Mouse (Mus musculus) left cerebral cortex, postnatal 4 days (tissue): Measurements from ENCODE around the gene Ncln. TPM values are rescaled to one million over a fixed set of nuclear protein-coding genes. Genes with fewer than 3 reads are reported as not detected.
A peak's percentile ranks its signal among the peaks of the same experiment; 100 is the strongest.

Source experiments
- DNase-seq: peaks from one replicate; pipeline ENCODE4 v3.0.0-alpha.2; 2022
- intact Hi-C: fragments of 180-260 bp; cut with DNase I; formaldehyde crosslinking; loops from one replicate; pipeline ENCODE4 v1.15.1; 2025
- total RNA-seq, 2 experiments: library from RNA; stranded (reverse); gene quantifications; 2 replicates each; pipeline ENCODE4 v1.2.3; 2021

Ncln gene
- total RNA-seq, 2 experiments from 2014 or later: 104 to 105 TPM

- intact Hi-C loops: no loop called here
- DNase-seq: peak; percentile 77
Observed at GRCm38 (mm10) chr10:81518546-81518945, 22.4 kb upstream of the Ncln start.

GRCm38 (mm10) chr10:81517227-81517626 lies 21.0 kb upstream of the Ncln start:
- intact Hi-C loops: no loop called here
- DNase-seq: no peak

- DNase-seq: no peak
- intact Hi-C loops: no loop called here
Observed at GRCm38 (mm10) chr10:81513798-81514197, 17.6 kb upstream of the Ncln start.

GRCm38 (mm10) chr10:81510246-81510810 lies 14.1 kb upstream of the Ncln start:
- DNase-seq: no peak
- intact Hi-C loops: no loop called here

- DNase-seq: no peak
- intact Hi-C loops: no loop called here
Observed at GRCm38 (mm10) chr10:81507691-81508489, 11.7 kb upstream of the Ncln start.

- intact Hi-C loops: no loop called here
- DNase-seq: no peak
Observed at GRCm38 (mm10) chr10:81507095-81507494, 10.9 kb upstream of the Ncln start.

GRCm38 (mm10) chr10:81505016-81505664 lies 8.9 kb upstream of the Ncln start:
- DNase-seq: no peak
- intact Hi-C loops: no loop called here

GRCm38 (mm10) chr10:81502658-81503057 lies 6.5 kb upstream of the Ncln start:
- DNase-seq: peak; percentile 85
- intact Hi-C loops: loop anchor here (5.0 kb wide), 3 partner anchors 40 to 670 kb away; partner anchors contain the start of gene Tle6

GRCm38 (mm10) chr10:81501863-81502262 lies 5.7 kb upstream of the Ncln start:
- intact Hi-C loops: loop anchor here (5.0 kb wide), 3 partner anchors 40 to 670 kb away; partner anchors contain the start of gene Tle6

GRCm38 (mm10) chr10:81500032-81500431 lies 3.8 kb upstream of the Ncln start, which contains the start of gene S1pr4:
Gene S1pr4 (minus strand): TSS chr10:81500132.
- intact Hi-C loops: loop anchor here (5.0 kb wide), 3 partner anchors 42 to 672 kb away; partner anchors contain the start of gene Tle6
- no peak for DNase-seq

More at GRCm38 (mm10) chr10:81501863-81502262, 5.7 kb upstream of the Ncln start:
- no peak for DNase-seq

- DNase-seq: no peak
- intact Hi-C loops: no loop called here
Observed at GRCm38 (mm10) chr10:81499250-81499901, 3.2 kb upstream of the Ncln start.

GRCm38 (mm10) chr10:81498316-81499249 lies 2.4 kb upstream of the Ncln start:
- DNase-seq: no peak
- intact Hi-C loops: no loop called here

- DNase-seq: no peak
- intact Hi-C loops: no loop called here
Observed at GRCm38 (mm10) chr10:81497401-81498270, 1.4 kb upstream of the Ncln start.

GRCm38 (mm10) chr10:81496969-81497368 lies 777 bp upstream of the Ncln start:
- intact Hi-C loops: no loop called here
- no peak for DNase-seq

GRCm38 (mm10) chr10:81495616-81496263 lies 452 bp downstream of the Ncln start:
- intact Hi-C loops: no loop called here
- DNase-seq: no peak

GRCm38 (mm10) chr10:81495151-81495550 lies 1.0 kb downstream of the Ncln start:
- DNase-seq: no peak

GRCm38 (mm10) chr10:81494260-81495041 lies 1.7 kb downstream of the Ncln start:
- intact Hi-C loops: no loop called here
- DNase-seq: no peak

More at GRCm38 (mm10) chr10:81495151-81495550, 1.0 kb downstream of the Ncln start:
- intact Hi-C loops: no loop called here
